ENCODE assay signal across 19 mouse cellular contexts in genomic region chr5:33531263-33531662, GRCm38 (mm10).
DNase-seq lines count a peak whose midpoint lies in the region; ATAC-seq and TF ChIP-seq lines count a peak whose summit lies in the region.
"Had no signal": no experiment of that assay in that cellular context is flagged by ENCODE, and none has a peak within 500 bp of the region (broad histone marks: within the 10 kb centered on the region; RNA-seq: fewer than 3 reads in every experiment).

No protein-coding gene starts in this region.

- no peak for ATAC-seq in monocyte, adult 5-6 weeks (replicated peaks; ENCODE audit: insufficient number of reproducible peaks, low FRiP score, low TSS enrichment, poor library complexity, severe bottlenecking)
- ATAC-seq: forebrain, embryonic 13.5 days; forebrain, embryonic 15.5 days; forebrain, postnatal 0 days had no signal

- peak; percentile 96 for TF ChIP-seq EP300 in ES-Bruce4 (IDR thresholded peaks at IDR 0.05; ENCODE audit: insufficient read depth, low read depth, low read length)

- H3K9me3 ChIP-seq in ES-Bruce4 (replicated peaks; ENCODE audit: control insufficient read depth, insufficient read depth, low read length, poor library complexity, severe bottlenecking) (no peaks in the 10 kb centered on the region), ES-E14 (ENCODE audit: control insufficient read depth, insufficient read depth, low read depth, low read length) (no peaks in the 10 kb centered on the region)
- H3K9me3 ChIP-seq: embryonic facial prominence, embryonic 10.5 days; embryonic facial prominence, embryonic 12.5 days; forebrain, embryonic 13.5 days; forebrain, embryonic 15.5 days had no signal

- H3K27ac ChIP-seq in ES-Bruce4 (ENCODE audit: insufficient read depth, low read length), result peak overlapping the region; percentile 88
- H3K27ac ChIP-seq in ES-E14 (ENCODE audit: insufficient read depth, low read depth, low read length, poor library complexity, severe bottlenecking), result peak overlapping the region; percentile 59; the same call in 1 of the 2 replicates
- H3K27ac ChIP-seq: embryonic facial prominence, embryonic 10.5 days; embryonic facial prominence, embryonic 12.5 days; forebrain, embryonic 13.5 days; forebrain, embryonic 15.5 days had no signal

- DNase-seq in ES-E14 (ENCODE audit: low read depth, low spot score) (no peak), ZHBTc4 (ENCODE audit: low read depth, low spot score) (peak; percentile 76)
- DNase-seq in left cerebral cortex, adult 11 months (ENCODE audit: low spot score), result no peak
- DNase-seq in cerebellum, adult 8-10 months, result no peak
- DNase-seq: adrenal gland, adult 2 months; adrenal gland, postnatal 10 days; adrenal gland, postnatal 25 days; cerebellum, adult 11 months; cerebellum, adult 18-20 months; cerebellum, adult 9-10 months; cerebellum, postnatal 10 days; cerebellum, postnatal 25 days; forebrain, postnatal 0 days had no signal

- H3K4me3 ChIP-seq in ES-Bruce4 (ENCODE audit: low read depth, low read length) (no peak overlapping the region), ES-E14 (ENCODE audit: insufficient read depth in 1 of 2, low read depth in 1 of 2, low read length in 2 of 2, poor library complexity in 1 of 2, severe bottlenecking in 1 of 2) (peak overlapping the region; percentile 6 to 9; a peak in 1 of 4 replicates)
- H3K4me3 ChIP-seq: embryonic facial prominence, embryonic 10.5 days; embryonic facial prominence, embryonic 12.5 days; forebrain, embryonic 13.5 days; forebrain, embryonic 15.5 days had no signal

- H3K4me1 ChIP-seq in ES-Bruce4 (ENCODE audit: control insufficient read depth, insufficient read depth, low read length), result peaks cover 10% of the 10 kb centered on the region
- H3K4me1 ChIP-seq in ES-E14 (ENCODE audit: control insufficient read depth in 2 of 2, insufficient read depth in 2 of 2, low read length in 2 of 2, poor library complexity in 1 of 2), result peaks cover 8 to 35% of the 10 kb centered on the region in 2 experiments

- H3K27me3 ChIP-seq in ES-Bruce4 (ENCODE audit: control insufficient read depth, insufficient read depth, low read length, poor library complexity, severe bottlenecking), result no peaks in the 10 kb centered on the region

- in situ Hi-C loops in ES-E14 (cut with MboI; ENCODE audit: low sequenced_read_pairs in 2 of 2, unreplicated experiment in 2 of 2), result no loop called here

- H3K36me3 ChIP-seq in ES-Bruce4 (ENCODE audit: control insufficient read depth, insufficient read depth, low read length, poor library complexity, severe bottlenecking) (no peaks in the 10 kb centered on the region), ES-E14 (ENCODE audit: control insufficient read depth, insufficient read depth, low read length, poor library complexity, severe bottlenecking) (peaks cover 8% of the 10 kb centered on the region; the same call in 1 of the 2 replicates)
- H3K36me3 ChIP-seq: embryonic facial prominence, embryonic 10.5 days; embryonic facial prominence, embryonic 12.5 days; forebrain, embryonic 15.5 days had no signal

- TF ChIP-seq POLR2A in ES-Bruce4 (IDR thresholded peaks at IDR 0.05; ENCODE audit: insufficient read depth, low read length), result no peak

- TF ChIP-seq CTCF in ES-Bruce4 (IDR thresholded peaks at IDR 0.05; ENCODE audit: low read depth, low read length), result no peak

- H3K9ac ChIP-seq in ES-Bruce4 (ENCODE audit: low read depth, poor library complexity, severe bottlenecking) (no peak overlapping the region), ES-E14 (ENCODE audit: insufficient read depth, low read depth, low read length, poor library complexity, severe bottlenecking) (peak overlapping the region; percentile 38; the same call in 1 of the 2 replicates)
- H3K9ac ChIP-seq: embryonic facial prominence, embryonic 12.5 days; forebrain, embryonic 13.5 days; forebrain, embryonic 15.5 days; forebrain, postnatal 0 days had no signal

TF ChIP-seq in ES-E14, 5 proteins besides CTCF, POLR2A, EP300 and RAD21:
- no peak for TF ChIP-seq CHD2 (IDR thresholded peaks at IDR 0.05; ENCODE audit: low read depth, low read length)
- TF ChIP-seq HCFC1 (IDR thresholded peaks at IDR 0.05; ENCODE audit: borderline replicate concordance, insufficient read depth, low read length), result no peak
- TF ChIP-seq MAFK (IDR thresholded peaks at IDR 0.05; ENCODE audit: insufficient read depth, low read depth, low read length), result no peak
- TF ChIP-seq ZNF384 (IDR thresholded peaks at IDR 0.05; ENCODE audit: low read depth, low read length), result no peak
- TF ChIP-seq ZC3H11A (IDR thresholded peaks at IDR 0.05; ENCODE audit: borderline replicate concordance, low read depth, low read length), result no peak
